Mouse (Mus musculus) hindbrain, embryonic 11.5 days (tissue): ENCODE data around the gene Olfr854. TPM values are rescaled to one million over a fixed set of nuclear protein-coding genes. Genes with fewer than 3 reads are reported as not detected.

Experiments
- ATAC-seq: fragments of 200-750 bp; cut with Nextera tagmentation; 2 replicates; pipeline ENCODE4 v1.8.0; 2017; ENCODE audit warnings: mild to moderate bottlenecking, moderate TSS enrichment, moderate library complexity; ENCODE audit not compliant: low FRiP score
- DNase-seq: peaks from one replicate; pipeline ENCODE4 v3.0.0-alpha.2; 2015; ENCODE audit warnings: low spot score
- H3K27ac ChIP-seq: fragments of 300-500 bp; sonication (generic); 2 replicates; pipeline ENCODE4 v1.5.1; 2014; ENCODE audit warnings: mild to moderate bottlenecking, low read depth, low read length
- H3K27me3 ChIP-seq: fragments of 300-500 bp; sonication (generic); 2 replicates; pipeline ENCODE4 v1.6.1; 2014; ENCODE audit warnings: mild to moderate bottlenecking, low read length, moderate library complexity, mixed read lengths; ENCODE audit not compliant: control insufficient read depth, insufficient read depth
- H3K36me3 ChIP-seq: fragments of 300-500 bp; sonication (generic); 2 replicates; pipeline ENCODE4 v1.6.1; 2014; ENCODE audit warnings: mild to moderate bottlenecking, low read length, moderate library complexity, mixed read lengths; ENCODE audit not compliant: control insufficient read depth, insufficient read depth
- H3K4me1 ChIP-seq: fragments of 300-500 bp; sonication (generic); replicated peaks from 2 replicates; pipeline ENCODE4 v1.6.1; 2014; ENCODE audit warnings: low read length, mixed read lengths; ENCODE audit not compliant: control insufficient read depth, insufficient read depth
- H3K4me2 ChIP-seq: fragments of 300-500 bp; sonication (generic); replicated peaks from 2 replicates; pipeline ENCODE4 v1.6.1; 2014; ENCODE audit warnings: mild to moderate bottlenecking, low read depth, low read length
- H3K4me3 ChIP-seq: fragments of 300-500 bp; sonication (generic); 2 replicates; pipeline ENCODE4 v1.5.1; 2014; ENCODE audit warnings: low read depth, low read length
- H3K9ac ChIP-seq: fragments of 300-500 bp; sonication (generic); 2 replicates; pipeline ENCODE4 v1.6.1; 2014; ENCODE audit warnings: low read depth, low read length
- H3K9me3 ChIP-seq: fragments of 300-500 bp; sonication (generic); 2 replicates; pipeline ENCODE4 v1.6.1; 2016; ENCODE audit warnings: low read length; ENCODE audit not compliant: control insufficient read depth
- WGBS: fragments of 180-500 bp; shearing (Covaris S2); extraction: QIAGEN DNeasy Blood & Tissue Kit; methylation state at CpG from one replicate; pipeline ENCODE4 v1.1.7; 2014; 5-methylcytosine and 5-hydroxymethylcytosine counted together
- polyA plus RNA-seq: library from polyadenylated mRNA; unstranded; fragments of >200 nt; fragmentation: Nextera tagmentation; extraction: Ambion mirVana; gene quantifications from 2 replicates; pipeline ENCODE4 v1.2.1, GENCODE M21; 2014

Gene Olfr854
- not detected in 2 replicates for polyA plus RNA-seq

DNA sequence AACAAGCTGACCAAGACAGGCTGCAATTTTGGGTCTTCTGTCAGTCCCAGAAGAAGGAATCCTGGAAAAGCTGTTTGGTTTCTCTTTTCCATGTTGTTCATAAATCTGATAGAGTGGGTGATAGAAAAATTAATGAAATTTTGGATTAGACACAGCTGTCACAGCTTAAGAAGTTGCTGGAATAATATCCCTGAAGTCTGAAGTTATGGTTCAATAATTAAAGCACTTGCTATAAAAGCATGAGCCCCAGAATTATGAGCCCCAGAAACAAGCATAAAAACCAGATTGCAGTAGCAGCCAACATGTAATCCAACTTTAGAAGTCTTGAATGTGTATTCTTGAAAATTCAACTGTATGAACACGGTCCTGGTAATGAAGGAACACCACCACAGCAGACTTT, at the start of gene Olfr854:
Olfr854 (minus strand) TSS at position 101 of the 400 bp plus-strand sequence.
- Histone ChIP-seq H3K4me3 (no peak within 1 kb of the TSS), H3K9me3 (no peaks in the 10 kb centered on the region), H3K4me1 (no peaks in the 10 kb centered on the region), H3K27ac (no peak within 1 kb of the TSS), H3K27me3 (no peaks in the 10 kb centered on the region), H3K4me2 (no peak within 1 kb of the TSS), H3K9ac (no peak within 1 kb of the TSS), H3K36me3 (no peaks in the 10 kb centered on the region)
- ATAC-seq, result no peak
- WGBS, result 76% methylated on average over 1 of the region's 1 CpGs
- DNase-seq, result no peak

DNA sequence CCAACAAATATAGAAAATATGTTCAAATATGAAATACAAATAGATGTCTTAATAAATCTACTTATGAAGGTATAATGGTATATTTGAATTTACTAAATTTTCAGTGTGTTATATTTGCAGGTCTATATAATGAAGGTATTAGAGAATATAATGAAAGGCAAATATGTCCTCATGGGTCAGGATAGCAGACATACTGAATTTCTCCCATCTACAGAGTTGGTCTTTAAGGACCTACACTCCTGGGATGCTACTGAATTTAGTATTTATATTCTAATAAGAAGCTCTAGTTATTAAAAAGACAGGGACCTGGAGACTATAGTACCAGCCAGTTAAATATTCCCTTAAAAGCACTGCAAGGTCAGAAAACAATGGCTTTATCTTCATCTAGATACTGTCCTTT, 15.1 kb upstream of the Olfr854 start, which contains the start of gene Olfr855:
Olfr855 (plus strand) TSS at position 301 of the 400 bp plus-strand sequence.
- Histone ChIP-seq H3K4me1 (no peaks in the 10 kb centered on the region), H3K9me3 (no peaks in the 10 kb centered on the region), H3K27me3 (no peaks in the 10 kb centered on the region), H3K36me3 (no peaks in the 10 kb centered on the region), H3K27ac (no peak within 1 kb of the TSS), H3K4me3 (no peak within 1 kb of the TSS), H3K4me2 (no peak within 1 kb of the TSS), H3K9ac (no peak within 1 kb of the TSS)
- ATAC-seq, result no peak
- DNase-seq, result no peak

DNA sequence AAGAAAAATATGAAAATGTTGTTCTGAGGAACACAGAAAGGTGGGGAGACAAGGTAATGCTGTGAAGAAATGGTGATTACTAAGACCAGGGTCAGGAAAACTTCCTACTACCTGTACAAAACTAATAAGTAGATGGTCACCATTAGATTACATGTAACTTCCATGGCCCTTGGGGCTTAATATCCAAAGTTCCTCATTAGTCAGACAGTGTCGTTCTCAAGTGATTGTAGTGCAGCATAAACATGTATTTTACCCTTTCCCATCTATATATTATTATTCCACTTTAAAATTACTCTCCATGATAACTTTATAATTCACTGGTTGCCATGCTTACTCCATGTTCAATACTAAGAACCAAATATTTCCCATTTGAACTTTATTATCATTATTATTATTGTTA, 26.2 kb downstream of the Olfr854 start, which contains the start of gene Olfr853:
Olfr853 (minus strand) TSS at position 101 of the 400 bp plus-strand sequence.
- ATAC-seq, result no peak
- Histone ChIP-seq H3K9ac (no peak within 1 kb of the TSS), H3K27ac (no peak within 1 kb of the TSS), H3K4me2 (no peak within 1 kb of the TSS), H3K4me3 (no peak within 1 kb of the TSS), H3K27me3 (no peaks in the 10 kb centered on the region), H3K4me1 (no peaks in the 10 kb centered on the region), H3K36me3 (no peaks in the 10 kb centered on the region), H3K9me3 (no peaks in the 10 kb centered on the region)
- DNase-seq, result no peak
- WGBS, result 80% methylated on average over 1 of the region's 1 CpGs

Other genes starting within 250 kb of the Olfr854 start
- not detected in 2 replicates for gene Olfr845, start 230.9 kb downstream of the Olfr854 start, polyA plus RNA-seq
- not detected in 2 replicates for gene Olfr846, start 203.4 kb downstream of the Olfr854 start, polyA plus RNA-seq
- not detected in 2 replicates for gene Olfr847, start 188.7 kb downstream of the Olfr854 start, polyA plus RNA-seq
- not detected in 2 replicates for gene Olfr849, start 127.1 kb downstream of the Olfr854 start, polyA plus RNA-seq
- not detected in 2 replicates for gene Olfr850, start 89.1 kb downstream of the Olfr854 start, polyA plus RNA-seq
- gene Olfr851, start 74.1 kb downstream of the Olfr854 start, polyA plus RNA-seq, result not detected in 2 replicates
- gene Olfr853, start 26.3 kb downstream of the Olfr854 start, polyA plus RNA-seq, result not detected in 2 replicates
- gene Olfr855, start 15.2 kb upstream of the Olfr854 start, polyA plus RNA-seq, result not detected in 2 replicates
- 41.7 and 43.6 TPM in 2 replicates for gene Zfp317, start 54.7 kb upstream of the Olfr854 start, polyA plus RNA-seq
- gene Olfr857, start 142.1 kb upstream of the Olfr854 start, polyA plus RNA-seq, result not detected in 2 replicates
- not detected in 2 replicates for gene Olfr58, start 212.9 kb upstream of the Olfr854 start, polyA plus RNA-seq
- gene Olfr859, start 237.5 kb upstream of the Olfr854 start, polyA plus RNA-seq, result not detected in 2 replicates